Mouse (Mus musculus): ENCODE measurements at regions not wholly inside any gene's neighbourhood (a gene's known extent, or its start where the extent isn't known, plus 50 kb on each side); places are given as distances from the start of the nearest gene placed in this dataset.
A peak's percentile ranks its signal among the peaks of the same experiment; 100 is the strongest.

- DNase-seq (ENCODE audit: low spot score in 2 of 2): peak in 1 of 2 experiments; percentile 18
These were observed 619.1 kb upstream of the Manea start for GRCm38 (mm10) chr4:26965831-26966230.

DNA sequence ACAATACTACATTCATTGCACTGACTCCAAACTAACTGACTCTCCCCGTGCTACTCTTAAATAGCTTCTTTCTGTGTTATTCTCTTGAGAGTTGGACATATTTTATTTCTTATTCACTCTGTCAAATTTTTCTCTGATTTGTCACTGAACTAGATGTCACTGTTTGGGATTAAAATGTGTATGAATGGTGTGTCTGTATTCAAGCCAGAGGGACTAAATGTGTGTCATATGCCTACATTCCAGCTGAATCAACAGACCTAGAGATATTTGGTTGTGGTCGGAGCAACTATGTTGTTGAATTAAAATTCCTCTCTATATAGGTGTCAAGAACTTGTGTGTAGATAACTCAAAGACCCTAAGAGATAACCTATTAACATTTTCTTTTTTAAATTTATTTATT lies 618.2 kb upstream of the Manea start:
- DNase-seq (ENCODE audit: low spot score in 2 of 2): no peak

GRCm38 (mm10) chr4:26944617-26945016 lies 597.9 kb upstream of the Manea start:
- no peak for DNase-seq (ENCODE audit: low spot score in 2 of 2)

DNA sequence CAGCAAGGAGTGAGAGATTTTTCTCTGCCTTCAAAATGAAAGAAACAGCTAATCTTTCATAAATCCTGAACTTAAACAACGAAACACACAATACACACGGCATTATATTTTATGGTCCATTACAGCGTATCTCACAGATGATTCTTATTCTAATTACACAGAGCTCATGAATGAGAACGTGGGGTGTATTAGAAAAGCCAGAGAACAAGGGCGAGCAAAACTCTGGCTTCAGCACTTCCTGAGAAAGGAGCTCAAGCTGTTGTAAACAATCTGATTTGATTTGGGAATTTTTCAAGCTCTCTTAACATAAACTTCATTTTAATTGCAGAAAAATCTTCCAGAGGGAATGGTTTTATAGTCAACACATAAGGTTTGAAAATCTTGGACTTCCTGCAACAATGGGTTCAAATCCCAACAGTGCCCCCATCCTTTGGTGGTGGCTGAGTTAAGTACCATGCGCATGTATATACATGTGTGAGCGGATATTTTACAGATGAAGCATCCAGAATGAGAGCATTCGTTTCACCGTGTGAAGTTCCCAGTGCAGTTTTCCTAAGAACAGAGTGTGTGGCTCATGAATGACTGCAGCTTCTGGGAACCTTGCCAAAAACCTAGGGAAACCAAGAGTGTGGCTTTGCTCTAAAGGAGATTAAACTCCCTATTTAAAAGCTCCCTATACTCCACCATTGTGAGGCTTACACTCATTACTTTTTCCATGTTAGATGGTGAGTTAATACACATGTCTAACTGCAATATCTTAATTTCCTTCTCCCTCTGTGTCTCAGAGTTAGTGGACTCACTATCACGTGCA lies 587.5 kb upstream of the Manea start:
- DNase-seq (ENCODE audit: low spot score in 2 of 2): peak; percentile 76 to 80

GRCm38 (mm10) chr4:26929879-26930481 lies 583.3 kb upstream of the Manea start:
- no peak for DNase-seq (ENCODE audit: low spot score in 2 of 2)

- no peak for DNase-seq (ENCODE audit: low spot score in 2 of 2)
These were observed 579.4 kb upstream of the Manea start for GRCm38 (mm10) chr4:26926060-26926459.

- no peak for DNase-seq (ENCODE audit: low spot score in 2 of 2)
These were observed 541.8 kb upstream of the Manea start for GRCm38 (mm10) chr4:26888514-26888913.

DNA sequence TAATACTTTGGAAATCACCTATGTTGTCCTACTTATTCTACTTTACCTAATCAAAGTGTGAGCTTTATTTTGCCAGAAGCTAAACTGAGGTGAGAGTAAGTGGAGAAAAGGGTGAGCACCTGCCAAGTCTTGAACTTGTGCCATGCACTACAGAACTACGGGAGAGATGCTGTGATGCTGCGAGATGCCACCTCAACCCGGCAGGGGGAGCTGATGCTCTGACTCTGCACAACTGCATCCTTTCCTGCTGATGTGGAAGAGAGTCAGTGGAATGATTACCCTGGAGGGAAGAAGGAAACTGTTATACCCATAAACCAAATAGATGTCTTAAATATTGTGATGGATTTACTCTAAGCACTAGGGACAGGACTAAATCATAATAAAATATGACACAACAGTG lies 532.3 kb upstream of the Manea start:
- no peak for DNase-seq (ENCODE audit: low spot score in 2 of 2)

DNA sequence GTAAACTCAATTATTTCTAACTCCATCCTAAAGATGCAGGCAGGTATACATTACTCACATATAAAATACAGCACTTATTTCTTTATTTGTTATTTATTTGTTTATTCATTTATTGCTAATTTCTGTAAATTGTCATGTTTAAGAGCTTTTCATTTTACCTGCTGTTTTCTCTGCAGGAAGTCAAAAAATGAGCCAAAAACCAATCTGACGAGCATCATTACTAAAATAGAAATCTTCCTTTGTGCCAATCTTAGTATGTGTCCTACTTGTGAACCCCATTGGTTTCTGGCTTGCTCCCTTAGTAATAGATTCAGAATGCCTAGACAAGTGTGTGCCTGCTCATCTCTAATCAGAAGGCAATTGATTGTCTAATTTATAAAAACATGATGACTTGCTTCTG lies 495.1 kb upstream of the Manea start:
- DNase-seq (ENCODE audit: low spot score in 2 of 2): no peak

- DNase-seq (ENCODE audit: low spot score in 2 of 2): no peak
These were observed 454.1 kb upstream of the Manea start for GRCm38 (mm10) chr4:26800831-26801230.

DNA sequence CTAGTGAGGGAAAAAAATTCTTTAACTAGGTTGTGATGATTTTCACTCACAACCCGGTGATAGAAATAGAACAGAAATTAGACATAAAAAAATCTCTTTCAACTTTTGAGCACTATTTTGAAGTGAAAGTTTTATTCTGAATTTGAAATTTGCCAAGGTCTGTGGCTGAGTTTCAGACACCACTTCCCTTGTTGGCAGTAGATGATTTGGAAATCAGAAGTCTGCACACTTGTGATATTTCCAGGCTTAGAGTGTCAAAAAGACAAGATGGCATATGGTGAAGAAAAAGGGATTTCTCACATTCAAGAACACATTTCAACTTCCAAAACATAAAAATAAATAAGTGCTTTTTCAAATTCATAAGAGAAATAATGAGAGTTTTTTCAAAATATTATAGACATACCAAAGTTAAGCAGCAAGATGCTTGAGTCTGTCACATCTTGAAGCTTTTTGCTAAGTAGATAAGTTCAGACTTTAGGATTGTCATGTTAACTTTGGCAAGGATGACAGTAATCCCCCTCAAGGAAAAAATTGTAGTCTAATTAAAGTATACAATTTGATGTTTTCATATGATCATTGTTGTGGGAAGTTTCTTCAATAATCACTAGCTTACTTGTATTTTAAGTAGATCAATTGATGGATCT lies 446.6 kb upstream of the Manea start:
- DNase-seq (ENCODE audit: low spot score in 2 of 2): peak in 1 of 2 experiments; percentile 29

DNA sequence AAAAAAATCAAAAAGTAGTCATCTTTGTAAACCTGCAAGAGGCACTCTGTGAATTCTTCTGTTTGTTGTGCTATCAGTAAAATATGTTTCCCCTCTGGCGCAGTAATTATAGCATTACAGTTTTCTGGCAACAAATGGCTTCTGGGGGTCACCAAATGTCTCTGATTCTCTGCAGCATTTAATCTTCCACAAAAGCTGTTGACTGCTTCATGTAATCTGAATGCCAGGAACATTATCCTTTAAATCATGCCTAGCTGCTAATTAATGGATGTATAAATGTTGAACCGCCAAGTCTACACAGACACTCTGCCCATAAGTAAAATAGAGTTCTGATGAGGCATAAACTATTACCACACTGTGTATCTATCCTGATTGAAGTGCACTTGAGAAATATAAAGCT lies 421.2 kb upstream of the Manea start:
- DNase-seq (ENCODE audit: low spot score in 2 of 2): no peak

DNA sequence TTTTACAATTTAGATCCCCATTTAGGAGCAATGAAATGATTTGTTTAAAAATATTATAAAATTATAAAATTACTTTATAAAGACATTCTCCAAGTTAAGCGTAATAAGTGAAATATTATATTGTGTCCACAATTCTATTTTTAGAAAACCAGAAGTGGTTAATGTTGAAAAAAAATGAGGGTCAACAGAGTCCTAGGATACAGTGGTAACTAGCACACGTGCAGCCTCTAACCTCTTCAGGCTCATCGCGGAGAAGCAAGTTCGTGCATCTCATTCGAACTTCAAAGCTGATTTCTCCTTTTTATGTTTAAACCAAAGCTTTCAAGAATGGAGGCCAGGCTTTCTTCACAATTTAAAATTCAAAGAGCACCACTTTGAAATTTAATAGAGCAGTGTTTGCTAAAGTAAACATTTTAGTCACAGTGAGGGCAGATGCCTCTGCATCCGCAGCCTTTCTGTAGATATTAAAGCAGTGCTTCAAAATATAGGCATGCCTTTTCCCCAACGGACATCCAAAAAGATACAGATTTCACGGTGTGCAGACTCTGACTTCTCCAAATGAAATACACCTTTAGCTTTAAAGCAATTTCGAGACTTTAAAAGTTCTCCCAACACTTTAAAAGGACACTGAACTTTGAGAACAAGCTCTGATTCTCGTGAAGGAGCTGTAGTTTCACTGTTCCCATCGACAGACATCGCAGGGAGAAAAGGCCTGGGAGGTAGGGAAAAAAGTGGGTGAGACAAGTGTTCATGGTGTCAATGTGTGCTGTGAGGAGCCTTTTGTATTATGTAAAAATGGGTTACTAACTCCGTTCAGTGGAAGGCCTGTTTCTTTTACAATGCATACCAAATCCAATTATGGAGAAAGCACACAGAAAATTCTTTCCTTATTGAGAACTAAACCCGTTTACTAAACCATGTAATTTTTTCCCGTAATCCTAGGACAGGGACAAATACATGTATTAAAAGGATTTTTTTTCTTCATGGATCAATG lies 419.8 kb upstream of the Manea start:
- DNase-seq (ENCODE audit: low spot score in 2 of 2): no peak

DNA sequence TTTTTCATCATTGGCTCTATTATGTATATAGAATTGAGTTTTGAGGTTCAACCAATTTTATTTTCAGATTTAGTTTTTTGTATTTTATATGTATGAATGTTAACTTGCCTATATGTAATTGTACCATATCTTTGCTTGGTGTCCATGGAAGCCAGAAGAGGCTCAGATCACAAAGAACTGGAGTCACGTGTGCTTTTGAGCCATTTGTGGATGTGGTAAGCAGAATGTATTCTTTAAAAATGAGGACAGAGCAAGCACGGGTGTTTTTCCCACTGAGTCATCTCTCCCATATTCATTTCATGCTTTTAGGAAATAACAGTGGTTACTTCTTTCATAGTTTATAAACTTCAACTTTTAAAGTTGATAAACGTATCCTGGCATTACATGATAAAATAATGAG lies 394.1 kb upstream of the Manea start:
- DNase-seq (ENCODE audit: low spot score in 2 of 2): no peak

GRCm38 (mm10) chr4:26736381-26736780 lies 389.7 kb upstream of the Manea start:
- DNase-seq (ENCODE audit: low spot score in 2 of 2): no peak

- no peak for DNase-seq (ENCODE audit: low spot score in 2 of 2)
These were observed 367.7 kb upstream of the Manea start for GRCm38 (mm10) chr4:26714437-26714836.

- peak; percentile 39 to 63 for DNase-seq (ENCODE audit: low spot score in 2 of 2)
These were observed 363.3 kb upstream of the Manea start for GRCm38 (mm10) chr4:26709964-26710363.

- DNase-seq (ENCODE audit: low spot score in 2 of 2): no peak
These were observed 349.3 kb upstream of the Manea start for GRCm38 (mm10) chr4:26695964-26696363.
